Mouse (Mus musculus) embryonic facial prominence, embryonic 10.5 days (tissue): ENCODE measurements at regions not wholly inside any gene's neighbourhood (a gene's known extent, or its start where the extent isn't known, plus 50 kb on each side); places are given as distances from the start of the nearest gene placed in this dataset.

Experiments
- DNase-seq: peaks from one replicate; pipeline ENCODE4 v3.0.0-alpha.2; 2017; ENCODE audit warnings: low spot score
- H3K27ac ChIP-seq: fragments of 300-500 bp; sonication (generic); replicated peaks from 2 replicates; pipeline ENCODE4 v1.5.1; 2016; ENCODE audit warnings: mild to moderate bottlenecking
- H3K27me3 ChIP-seq: fragments of 300-500 bp; sonication (generic); replicated peaks from 2 replicates; pipeline ENCODE4 v1.6.1; 2016; ENCODE audit warnings: low read depth, mild to moderate bottlenecking; ENCODE audit not compliant: poor library complexity, severe bottlenecking
- H3K36me3 ChIP-seq: fragments of 300-500 bp; sonication (generic); replicated peaks from 2 replicates; pipeline ENCODE4 v1.6.1; 2016; ENCODE audit warnings: mild to moderate bottlenecking, moderate library complexity
- H3K4me1 ChIP-seq: fragments of 300-500 bp; sonication (generic); 2 replicates; pipeline ENCODE4 v1.6.1; 2016
- H3K4me3 ChIP-seq: fragments of 300-500 bp; sonication (generic); 2 replicates; pipeline ENCODE4 v1.5.1; 2016; ENCODE audit warnings: mild to moderate bottlenecking, moderate library complexity
- H3K9me3 ChIP-seq: fragments of 300-500 bp; sonication (generic); 2 replicates; pipeline ENCODE4 v1.6.1; 2016; ENCODE audit warnings: mild to moderate bottlenecking
- WGBS: fragments of 180-500 bp; shearing (Covaris S2); methylation state at CpG from one replicate; pipeline ENCODE4 v1.1.7; 2016; 5-methylcytosine and 5-hydroxymethylcytosine counted together

- H3K4me3 ChIP-seq, result no peak overlapping the region
- no peaks in the 10 kb centered on the region for H3K36me3 ChIP-seq
- no peaks in the 10 kb centered on the region for H3K9me3 ChIP-seq
- peaks cover 44% of the 10 kb centered on the region for H3K27me3 ChIP-seq
- 58% methylated on average over 6 of the region's 6 CpGs for WGBS
- peaks cover 76% of the 10 kb centered on the region for H3K4me1 ChIP-seq
- no peak overlapping the region for H3K27ac ChIP-seq
- DNase-seq, result no peak
Observed at GRCm38 (mm10) chr13:55984772-55985171, 148.8 kb upstream of the Pitx1 start.

GRCm38 (mm10) chr13:55983851-55984250 is 147.9 kb upstream of the Pitx1 start:
- WGBS, result 49% methylated on average over 9 of the region's 9 CpGs
- Histone ChIP-seq H3K27me3 (peaks cover 53% of the 10 kb centered on the region), H3K4me1 (peaks cover 67% of the 10 kb centered on the region)

GRCm38 (mm10) chr13:55981041-55981440 is 145.0 kb upstream of the Pitx1 start:
- peaks cover 64% of the 10 kb centered on the region for H3K4me1 ChIP-seq

More at GRCm38 (mm10) chr13:55983851-55984250, 147.9 kb upstream of the Pitx1 start:
- Histone ChIP-seq H3K4me3 (no peak overlapping the region), H3K36me3 (no peaks in the 10 kb centered on the region), H3K9me3 (no peaks in the 10 kb centered on the region), H3K27ac (no peak overlapping the region)
- DNase-seq, result no peak

GRCm38 (mm10) chr13:55977902-55978301 is 141.9 kb upstream of the Pitx1 start:
- Histone ChIP-seq H3K9me3 (no peaks in the 10 kb centered on the region), H3K27ac (no peak overlapping the region), H3K36me3 (no peaks in the 10 kb centered on the region), H3K4me1 (peaks cover 35% of the 10 kb centered on the region), H3K4me3 (no peak overlapping the region), H3K27me3 (peaks cover 18% of the 10 kb centered on the region)
- no peak for DNase-seq
- WGBS, result 77% methylated on average over 3 of the region's 3 CpGs

More at GRCm38 (mm10) chr13:55981041-55981440, 145.0 kb upstream of the Pitx1 start:
- WGBS, result 36% methylated on average over 6 of the region's 6 CpGs
- no peak for DNase-seq
- Histone ChIP-seq H3K4me3 (no peak overlapping the region), H3K27me3 (peaks cover 41% of the 10 kb centered on the region), H3K9me3 (no peaks in the 10 kb centered on the region), H3K36me3 (no peaks in the 10 kb centered on the region), H3K27ac (peak overlapping the region; percentile 72)

- Histone ChIP-seq H3K27me3 (peaks cover 9% of the 10 kb centered on the region; the same call in 1 of the 2 replicates), H3K9me3 (no peaks in the 10 kb centered on the region), H3K4me1 (peaks cover 27% of the 10 kb centered on the region), H3K27ac (peak overlapping the region; percentile 32; the same call in 1 of the 2 replicates), H3K4me3 (no peak overlapping the region), H3K36me3 (no peaks in the 10 kb centered on the region)
- no peak for DNase-seq
- 70% methylated on average over 10 of the region's 10 CpGs for WGBS
Observed at GRCm38 (mm10) chr13:55976911-55977381, 141.0 kb upstream of the Pitx1 start.

GRCm38 (mm10) chr13:55974105-55974504 is 138.1 kb upstream of the Pitx1 start:
- WGBS, result 62% methylated on average over 5 of the region's 5 CpGs
- Histone ChIP-seq H3K9me3 (peaks cover 3% of the 10 kb centered on the region; the same call in 1 of the 2 replicates), H3K27ac (no peak overlapping the region), H3K4me1 (peaks cover 11% of the 10 kb centered on the region), H3K4me3 (no peak overlapping the region), H3K36me3 (no peaks in the 10 kb centered on the region), H3K27me3 (peaks cover 2% of the 10 kb centered on the region; the same call in 1 of the 2 replicates)
- peak; percentile 59 for DNase-seq

GRCm38 (mm10) chr13:55970687-55971086 is 134.7 kb upstream of the Pitx1 start:
- H3K27ac ChIP-seq, result no peak overlapping the region
- WGBS, result 84% methylated on average over 6 of the region's 6 CpGs
- peaks cover 3% of the 10 kb centered on the region; the same call in 1 of the 2 replicates for H3K9me3 ChIP-seq
- H3K4me3 ChIP-seq, result no peak overlapping the region
- no peaks in the 10 kb centered on the region for H3K36me3 ChIP-seq
- no peak for DNase-seq
- H3K27me3 ChIP-seq, result peaks cover 19% of the 10 kb centered on the region
- H3K4me1 ChIP-seq, result peaks cover 16% of the 10 kb centered on the region

GRCm38 (mm10) chr13:55969473-55969872 is 133.5 kb upstream of the Pitx1 start:
- Histone ChIP-seq H3K9me3 (peaks cover 3% of the 10 kb centered on the region; the same call in 1 of the 2 replicates), H3K4me1 (peaks cover 21% of the 10 kb centered on the region), H3K4me3 (no peak overlapping the region), H3K27me3 (peaks cover 31% of the 10 kb centered on the region), H3K27ac (no peak overlapping the region), H3K36me3 (no peaks in the 10 kb centered on the region)
- DNase-seq, result no peak
- 87% methylated on average over 4 of the region's 4 CpGs for WGBS

- Histone ChIP-seq H3K27ac (no peak overlapping the region; the same call in 1 of the 2 replicates), H3K27me3 (peaks cover 50% of the 10 kb centered on the region), H3K4me3 (no peak overlapping the region), H3K4me1 (peaks cover 36% of the 10 kb centered on the region), H3K36me3 (no peaks in the 10 kb centered on the region), H3K9me3 (peaks cover 3% of the 10 kb centered on the region; the same call in 1 of the 2 replicates)
- DNase-seq, result no peak
- 80% methylated on average over 6 of the region's 6 CpGs for WGBS
Observed at GRCm38 (mm10) chr13:55967151-55967550, 131.2 kb upstream of the Pitx1 start.

GRCm38 (mm10) chr13:55963005-55963620 is 127.1 kb upstream of the Pitx1 start:
- H3K27me3 ChIP-seq, result peaks cover 54% of the 10 kb centered on the region
- H3K36me3 ChIP-seq, result no peaks in the 10 kb centered on the region
- no peaks in the 10 kb centered on the region for H3K9me3 ChIP-seq
- H3K27ac ChIP-seq, result peak overlapping the region; percentile 82
- H3K4me1 ChIP-seq, result peaks cover 58% of the 10 kb centered on the region
- 6% methylated on average over 22 of the region's 22 CpGs for WGBS
- DNase-seq, result peak; percentile 89
- H3K4me3 ChIP-seq, result peak overlapping the region; percentile 54

GRCm38 (mm10) chr13:55962254-55962866 is 126.4 kb upstream of the Pitx1 start:
- no peaks in the 10 kb centered on the region for H3K9me3 ChIP-seq
- peak overlapping the region; percentile 82 for H3K27ac ChIP-seq
- no peaks in the 10 kb centered on the region for H3K36me3 ChIP-seq
- peaks cover 47% of the 10 kb centered on the region for H3K27me3 ChIP-seq
- H3K4me3 ChIP-seq, result peak overlapping the region; percentile 54
- H3K4me1 ChIP-seq, result peaks cover 65% of the 10 kb centered on the region
- 15% methylated on average over 18 of the region's 18 CpGs for WGBS
- peak; percentile 64 for DNase-seq

- peaks cover 20% of the 10 kb centered on the region; the same call in 1 of the 2 replicates for H3K27me3 ChIP-seq
- H3K36me3 ChIP-seq, result no peaks in the 10 kb centered on the region
- no peak for DNase-seq
- 81% methylated on average over 6 of the region's 6 CpGs for WGBS
- H3K27ac ChIP-seq, result no peak overlapping the region
- H3K4me1 ChIP-seq, result peaks cover 55% of the 10 kb centered on the region
- H3K4me3 ChIP-seq, result no peak overlapping the region
- H3K9me3 ChIP-seq, result no peaks in the 10 kb centered on the region
Observed at GRCm38 (mm10) chr13:55954346-55954745, 118.4 kb upstream of the Pitx1 start.

GRCm38 (mm10) chr13:55953426-55953825 is 117.4 kb upstream of the Pitx1 start:
- H3K27ac ChIP-seq, result no peak overlapping the region
- no peaks in the 10 kb centered on the region for H3K36me3 ChIP-seq
- peaks cover 20% of the 10 kb centered on the region; the same call in 1 of the 2 replicates for H3K27me3 ChIP-seq
- H3K4me3 ChIP-seq, result no peak overlapping the region
- DNase-seq, result no peak
- H3K9me3 ChIP-seq, result no peaks in the 10 kb centered on the region
- H3K4me1 ChIP-seq, result peaks cover 56% of the 10 kb centered on the region
- WGBS, result 94% methylated on average over 2 of the region's 2 CpGs
